Mouse (Mus musculus) lung, postnatal 4 days (tissue): ENCODE measurements at regions not wholly inside any gene's neighbourhood (a gene's known extent, or its start where the extent isn't known, plus 50 kb on each side); places are given as distances from the start of the nearest gene placed in this dataset.
A peak's percentile ranks its signal among the peaks of the same experiment; 100 is the strongest.

ENCODE experiments used
- DNase-seq, 2 experiments: peaks; one replicate each; pipeline ENCODE4 v3.0.0; 2021

GRCm38 (mm10) chr10:122566601-122567000 is 112.0 kb upstream of the Ppm1h start:
- no peak for DNase-seq

DNA sequence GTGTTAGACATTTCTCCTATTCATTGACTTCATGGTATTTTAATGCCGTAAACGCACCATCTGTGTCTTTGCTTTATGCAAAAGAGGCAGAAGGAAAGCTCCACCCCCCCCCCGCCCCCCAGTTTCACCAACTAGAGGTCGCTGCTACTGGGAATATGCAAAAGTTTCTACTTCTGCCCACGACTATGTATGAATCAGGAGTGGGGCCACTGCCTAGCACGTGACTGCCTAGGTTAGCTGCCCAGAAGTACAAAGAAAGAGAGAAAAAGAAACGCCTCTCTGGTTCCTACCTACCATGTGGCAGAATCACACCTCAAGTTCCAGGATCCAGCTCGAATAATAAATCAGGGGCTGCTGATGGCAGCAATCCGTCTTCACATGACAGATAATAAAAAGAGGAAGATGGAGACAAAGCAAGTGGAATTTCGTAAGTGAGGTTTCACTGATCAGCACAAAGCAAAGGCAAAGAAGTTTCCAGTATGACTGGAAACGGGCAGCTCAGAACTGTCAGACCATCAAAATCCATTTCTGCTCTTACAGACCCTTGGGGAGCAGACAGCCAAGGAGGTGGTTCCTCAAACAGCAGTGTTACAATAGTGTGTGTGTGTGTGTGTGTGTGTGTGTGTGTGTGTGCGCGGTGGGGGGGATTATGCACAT is 108.9 kb upstream of the Ppm1h start:
- DNase-seq: no peak

GRCm38 (mm10) chr10:122570909-122571551 is 107.5 kb upstream of the Ppm1h start:
- no peak for DNase-seq

DNA sequence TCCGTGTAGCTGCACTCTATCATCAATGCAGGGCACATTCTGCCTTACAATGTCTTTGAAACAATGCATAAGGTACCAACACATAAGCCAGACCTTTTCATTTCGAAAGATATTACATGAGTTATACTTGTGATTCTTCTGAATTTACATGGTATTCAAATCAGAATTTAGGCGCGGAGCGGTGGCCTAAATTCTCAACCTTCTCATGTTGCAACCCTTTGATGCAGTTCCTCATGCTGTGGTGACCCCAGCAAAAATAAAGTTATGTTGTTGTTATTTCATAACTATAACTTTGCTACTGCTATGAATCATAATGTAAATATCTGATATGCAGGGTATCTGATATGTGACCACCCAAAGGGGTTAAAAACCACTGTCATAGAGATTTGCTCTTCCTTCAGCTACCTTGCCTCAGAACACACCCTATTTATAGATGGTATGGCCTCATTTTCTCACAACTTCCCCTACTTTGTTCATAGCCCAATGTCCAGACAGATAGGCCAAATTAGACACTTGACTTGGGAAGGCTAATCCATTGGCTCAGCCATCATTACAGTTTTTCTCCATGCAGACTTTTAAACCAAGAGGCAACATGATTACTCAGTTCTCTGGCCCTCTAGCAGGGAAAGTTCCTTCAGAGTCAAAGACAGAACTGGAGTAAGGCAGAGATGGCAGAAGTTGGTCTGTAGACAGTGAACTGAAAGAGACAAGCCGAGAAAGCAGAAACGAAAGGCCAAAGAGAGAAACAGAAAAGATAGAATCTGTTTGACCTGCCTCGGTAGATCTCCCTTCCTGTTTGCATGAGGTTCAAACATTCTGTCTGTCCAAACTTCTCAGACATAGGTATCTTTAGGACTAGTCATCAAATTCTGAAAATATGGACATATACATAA is 102.1 kb upstream of the Ppm1h start:
- no peak for DNase-seq

DNA sequence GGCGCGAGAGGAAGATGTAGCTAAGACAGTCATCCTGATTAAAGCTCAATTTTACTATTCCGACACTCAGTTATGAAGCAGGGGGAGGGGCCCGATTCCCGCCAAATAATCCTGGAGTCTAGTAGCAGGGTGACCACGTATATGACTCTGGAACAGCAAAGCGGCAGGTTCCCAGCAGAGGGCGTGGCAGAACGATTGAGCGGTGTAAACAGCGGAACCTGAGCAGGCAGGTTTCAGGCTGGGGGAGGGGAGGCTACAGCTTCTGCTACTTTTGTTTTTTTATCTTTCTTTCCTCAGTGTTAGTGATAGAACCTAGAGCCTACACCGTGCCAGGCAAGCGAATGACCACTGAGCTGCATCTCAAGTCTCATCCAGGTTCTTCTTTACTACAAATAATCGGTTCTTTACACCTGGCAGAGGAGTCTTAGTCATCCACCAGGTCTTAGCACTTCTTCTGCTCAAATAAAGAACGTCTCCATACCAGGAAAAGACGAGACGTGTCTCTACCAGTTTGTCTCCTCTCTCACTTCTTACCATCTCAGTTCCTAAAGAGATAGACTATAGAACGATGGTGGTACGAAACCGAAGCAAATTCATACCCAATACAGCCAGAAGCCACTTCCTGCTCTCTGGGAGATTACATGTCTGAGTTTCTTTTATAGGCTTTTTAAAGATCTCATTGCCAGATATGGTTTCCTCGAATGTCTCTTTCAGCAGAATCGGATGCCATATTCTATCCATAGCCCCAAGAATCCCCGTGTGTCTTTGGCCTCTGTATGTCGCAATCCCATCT is 100.2 kb upstream of the Ppm1h start:
- peak in 1 of 2 experiments; percentile 25 for DNase-seq

GRCm38 (mm10) chr10:122581096-122581495 is 97.5 kb upstream of the Ppm1h start:
- no peak for DNase-seq

- no peak for DNase-seq
Observed at GRCm38 (mm10) chr10:122587541-122587940, 91.0 kb upstream of the Ppm1h start.

DNA sequence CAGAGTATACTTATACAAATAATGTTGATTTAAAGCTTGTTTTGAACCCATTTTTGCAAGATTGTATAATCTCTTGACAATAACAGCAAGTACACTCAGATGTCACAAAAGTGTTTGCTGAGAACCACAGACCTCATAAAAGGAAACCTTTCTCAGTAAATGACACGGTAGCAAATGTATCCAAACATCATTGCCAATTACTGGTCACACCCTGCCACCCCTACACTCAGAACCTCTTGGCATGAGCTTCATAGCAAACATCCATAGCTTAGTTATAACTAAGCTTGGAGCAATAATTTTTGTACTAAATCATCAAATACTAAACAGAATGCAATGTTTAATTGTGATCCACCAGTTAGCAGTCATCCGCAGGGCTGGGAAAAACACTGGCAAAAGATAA is 79.1 kb upstream of the Ppm1h start:
- DNase-seq: no peak

- DNase-seq: no peak
Observed at GRCm38 (mm10) chr10:122602394-122602793, 76.2 kb upstream of the Ppm1h start.

DNA sequence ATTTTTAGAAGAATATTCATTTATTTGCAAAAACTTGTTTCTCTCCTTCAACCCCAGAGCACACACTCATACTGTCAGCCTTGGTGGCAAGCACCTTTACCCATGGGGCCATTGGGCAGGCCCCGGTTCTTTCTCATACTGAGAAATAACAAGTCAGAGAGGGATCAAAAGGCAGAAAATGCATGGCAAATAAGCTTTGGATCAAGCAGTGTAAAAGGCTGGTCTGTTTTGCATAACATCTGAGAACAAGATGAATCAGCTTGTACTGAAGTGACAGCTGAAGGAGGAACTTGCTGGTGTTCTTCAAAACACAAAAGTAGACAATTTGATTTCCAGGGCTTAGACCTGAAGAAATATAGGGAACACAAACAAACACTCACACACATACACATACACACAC is 74.6 kb upstream of the Ppm1h start:
- no peak for DNase-seq

DNA sequence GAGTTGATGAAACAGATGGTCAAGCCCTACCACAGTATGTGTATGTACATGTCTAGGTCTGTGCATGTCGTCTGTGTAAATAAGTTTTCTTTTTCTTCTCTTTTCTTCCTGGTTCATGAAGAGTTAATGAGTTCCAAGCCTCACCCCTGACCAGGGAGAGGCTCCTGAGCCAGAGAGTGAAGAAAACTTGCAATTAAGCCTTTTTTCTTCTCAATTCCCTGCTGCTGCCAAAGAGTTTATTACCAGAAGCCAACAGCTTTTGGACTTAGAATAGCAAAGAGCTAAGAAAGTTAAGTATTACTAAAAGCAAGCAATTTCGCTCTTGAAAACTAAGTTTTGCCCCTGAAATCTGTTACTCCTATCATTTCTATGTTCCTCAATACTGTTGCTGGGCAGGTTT is 65.3 kb upstream of the Ppm1h start:
- DNase-seq: no peak

DNA sequence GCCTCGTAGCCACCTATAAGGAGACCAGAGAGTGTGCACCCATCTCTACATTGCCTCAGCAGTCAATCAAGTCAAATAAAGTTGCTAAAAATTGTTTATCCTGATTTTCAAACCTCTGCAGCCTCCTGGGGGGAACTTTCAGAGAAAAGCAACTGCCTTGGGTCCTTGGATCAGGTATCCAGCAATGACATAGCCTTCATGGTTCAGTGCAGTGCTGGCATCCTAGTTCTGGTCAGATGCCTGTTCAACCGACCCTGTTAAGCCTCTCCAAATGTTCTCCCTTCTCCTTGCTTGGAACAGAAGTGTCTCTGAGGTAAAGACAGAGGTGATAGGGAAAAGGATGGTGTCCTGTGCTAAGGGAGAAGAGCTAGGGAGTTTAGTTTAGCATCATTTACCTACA is 64.7 kb upstream of the Ppm1h start:
- DNase-seq: no peak

GRCm38 (mm10) chr10:122614720-122615119 is 63.8 kb upstream of the Ppm1h start:
- DNase-seq: peak in 1 of 2 experiments; percentile 21

DNA sequence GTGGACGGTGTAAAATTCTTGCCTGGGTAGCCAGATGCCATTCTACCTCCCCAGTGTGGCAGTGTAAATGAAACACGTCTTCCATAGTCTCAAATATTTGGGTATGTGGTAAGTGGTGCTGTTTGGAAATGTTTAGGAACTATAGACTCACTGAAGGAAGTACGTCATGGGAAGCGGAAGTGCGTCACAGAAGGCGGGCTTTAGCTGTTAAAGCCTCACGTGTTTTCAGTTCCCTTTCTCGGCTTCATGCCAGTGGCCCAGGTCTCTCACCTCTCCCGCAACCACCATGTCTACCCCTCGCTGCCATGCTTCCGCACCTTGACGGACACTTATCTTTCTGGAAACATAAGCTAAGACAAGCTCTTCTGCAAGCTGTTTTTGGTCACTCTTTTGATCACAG is 62.9 kb upstream of the Ppm1h start:
- no peak for DNase-seq

DNA sequence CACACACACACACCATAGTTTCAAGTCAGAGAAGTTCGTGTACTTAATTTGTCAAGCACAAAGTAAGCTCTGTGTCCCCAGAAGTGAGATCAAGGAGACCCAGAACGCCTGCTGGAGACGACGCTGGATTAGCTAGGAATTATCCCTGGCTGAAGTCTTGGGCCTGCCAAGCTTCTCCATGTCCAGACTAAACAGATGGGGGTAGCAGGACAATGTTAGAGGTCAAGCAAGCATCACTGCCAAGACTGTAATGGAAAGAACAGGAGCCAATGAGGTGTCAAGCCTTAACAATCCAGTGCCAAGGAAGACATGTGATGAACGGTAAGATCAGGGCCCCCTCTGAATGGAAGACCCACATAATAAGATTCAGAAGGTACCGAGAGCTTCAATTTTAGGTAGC is 62.2 kb upstream of the Ppm1h start:
- peak in 1 of 2 experiments; percentile 21 for DNase-seq

- no peak for DNase-seq
Observed at GRCm38 (mm10) chr10:122618854-122619253, 59.7 kb upstream of the Ppm1h start.

DNA sequence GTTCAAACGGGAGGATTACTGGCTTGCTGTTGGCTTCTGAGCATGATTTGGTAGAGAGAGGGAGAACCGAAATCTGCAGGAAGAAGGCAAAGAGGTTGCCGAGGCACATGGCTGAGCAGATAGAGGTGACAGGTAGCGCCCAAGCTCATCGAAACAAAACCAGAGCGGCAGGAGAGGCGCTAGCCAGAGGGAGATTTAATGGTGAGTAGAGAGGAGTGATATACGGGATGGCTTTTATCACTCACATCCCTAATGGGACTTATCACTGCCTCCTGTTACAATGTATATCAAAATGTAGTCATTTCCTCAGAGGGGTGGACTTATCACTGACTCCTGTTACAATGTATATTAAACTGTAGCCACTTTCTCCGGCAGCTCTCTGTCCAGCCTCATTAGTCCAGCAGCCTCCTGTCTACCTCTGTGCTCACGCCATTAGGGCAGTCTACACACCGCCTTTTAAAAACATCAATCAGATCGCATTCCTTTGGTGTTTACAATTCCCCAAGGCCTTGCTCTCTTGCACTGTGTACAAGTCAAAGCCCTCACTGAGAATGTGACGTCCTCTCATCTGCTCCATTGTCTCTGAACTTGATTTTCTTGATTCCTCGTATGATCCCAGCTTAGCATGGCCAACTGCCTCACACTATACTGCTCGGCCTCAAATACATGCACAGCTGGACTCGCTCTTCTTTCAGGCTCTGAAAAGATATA is 59.0 kb upstream of the Ppm1h start:
- no peak for DNase-seq
